Mouse (Mus musculus) cerebellum, adult 11-12 months (tissue): ENCODE data around the gene Spata31d1d.

Experiments
- DNase-seq: peaks from one replicate; pipeline ENCODE4 v3.0.0; 2022

The Spata31d1d gene

DNA sequence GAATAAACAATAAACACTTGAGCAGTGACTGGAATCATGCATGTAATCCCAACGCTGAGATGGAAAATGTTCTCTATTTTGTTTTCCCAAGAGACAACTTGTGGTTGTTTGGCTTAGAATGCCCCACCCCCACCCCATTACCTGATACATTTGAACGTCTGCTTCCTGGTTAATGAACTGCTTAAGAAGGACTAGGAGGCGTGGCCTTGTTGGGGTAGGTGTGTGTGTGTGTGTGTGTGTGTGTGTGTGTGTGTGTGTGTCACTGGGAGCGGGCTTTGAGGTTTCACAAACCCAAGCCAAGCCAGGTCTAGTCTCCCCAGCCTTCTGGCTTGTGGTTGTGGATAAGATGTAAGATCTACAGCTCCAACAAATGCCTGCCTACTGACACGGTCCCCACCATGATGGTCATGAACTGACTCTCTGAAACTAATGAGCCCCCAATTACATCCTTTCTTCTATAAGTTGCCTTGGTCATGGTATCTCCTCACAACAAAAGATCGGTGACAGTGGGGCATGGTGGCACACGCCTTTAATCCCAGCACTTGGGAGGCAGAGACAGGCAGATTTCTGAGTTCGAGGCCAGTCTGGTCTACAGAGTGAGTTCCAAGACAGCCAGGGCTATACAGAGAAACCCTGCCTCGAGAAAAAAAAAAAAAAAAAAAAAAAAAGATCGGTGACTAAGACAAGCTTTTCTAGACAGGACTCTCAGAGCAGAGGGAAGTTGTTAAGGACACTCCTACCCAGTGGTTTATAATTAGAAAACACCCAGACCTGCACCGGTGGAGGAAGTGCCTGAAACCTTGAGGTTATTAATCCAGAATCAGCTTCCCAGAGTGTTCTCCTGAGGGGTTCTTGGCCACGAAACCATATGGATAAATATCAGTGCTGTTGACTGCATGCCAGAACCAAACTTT is 55.0 kb downstream of the Spata31d1d start:
- no peak for DNase-seq
